Mouse (Mus musculus): ENCODE data around the gene Zbtb7b. TPM values are rescaled to one million over a fixed set of nuclear protein-coding genes. Genes with fewer than 3 reads are reported as not detected.
A peak's percentile ranks its signal among the peaks of the same experiment; 100 is the strongest.

Zbtb7b gene
- polyA plus RNA-seq, 2 experiments = 3.4 to 13.4 TPM

GRCm38 (mm10) chr3:89391663-89392511 lies 2.7 kb downstream of the Zbtb7b start:
- Histone ChIP-seq H3K4me3 (replicated peaks; ENCODE audit: low read length) (peak overlapping the region; percentile 37), H3K4me2 (replicated peaks; ENCODE audit: low read depth, low read length, severe bottlenecking) (peak overlapping the region; percentile 99), H3K36me3 (ENCODE audit: control insufficient read depth, insufficient read depth, low read length) (no peaks in the 10 kb centered on the region), H3K9ac (ENCODE audit: low read depth, low read length, severe bottlenecking) (peak overlapping the region; percentile 55), H3K4me1 (ENCODE audit: control insufficient read depth, insufficient read depth, low read length) (peaks cover 34% of the 10 kb centered on the region), H3K27ac (replicated peaks; ENCODE audit: low read depth, low read length) (no peak overlapping the region), H3K27me3 (ENCODE audit: control insufficient read depth, insufficient read depth, low read length) (peaks cover 6% of the 10 kb centered on the region; the same call in 1 of the 2 replicates), H3K9me3 (ENCODE audit: control insufficient read depth, low read length) (no peaks in the 10 kb centered on the region)
- ATAC-seq (ENCODE audit: low FRiP score, low read depth) (no peak), DNase-seq (ENCODE audit: low spot score) (no peak)
- WGBS = under 1% methylated on average over 47 of the region's 56 CpGs
- TF ChIP-seq POLR2A (IDR thresholded peaks at IDR 0.05; ENCODE audit: borderline replicate concordance, extremely low read depth, insufficient read depth, insufficient read length) = no peak

- TF ChIP-seq POLR2A (IDR thresholded peaks at IDR 0.05; ENCODE audit: borderline replicate concordance, extremely low read depth, insufficient read depth, insufficient read length) = no peak
- peaks cover 6% of the 10 kb centered on the region; the same call in 1 of the 2 replicates for H3K27me3 ChIP-seq (ENCODE audit: control insufficient read depth, insufficient read depth, low read length)
- peak overlapping the region; percentile 99 for H3K4me2 ChIP-seq (replicated peaks; ENCODE audit: low read depth, low read length, severe bottlenecking)
- 0 out of 2 replicates have a peak overlapping the region, but pooled peaks have one; percentile 55 for H3K9ac ChIP-seq (ENCODE audit: low read depth, low read length, severe bottlenecking)
- no peak for ATAC-seq (ENCODE audit: low FRiP score, low read depth)
- peaks cover 28% of the 10 kb centered on the region for H3K4me1 ChIP-seq (ENCODE audit: control insufficient read depth, insufficient read depth, low read length)
- H3K27ac ChIP-seq (replicated peaks; ENCODE audit: low read depth, low read length) = no peak overlapping the region
- H3K4me3 ChIP-seq (replicated peaks; ENCODE audit: low read length) = peak overlapping the region; percentile 37
- no peak for DNase-seq (ENCODE audit: low spot score)
- WGBS = 14% methylated on average over 19 of the region's 19 CpGs
- no peaks in the 10 kb centered on the region for H3K36me3 ChIP-seq (ENCODE audit: control insufficient read depth, insufficient read depth, low read length)
- no peaks in the 10 kb centered on the region for H3K9me3 ChIP-seq (ENCODE audit: control insufficient read depth, low read length)
Observed at GRCm38 (mm10) chr3:89390699-89391662, 3.6 kb downstream of the Zbtb7b start.

GRCm38 (mm10) chr3:89390111-89390515 lies 4.5 kb downstream of the Zbtb7b start:
- H3K9ac ChIP-seq (ENCODE audit: low read depth, low read length, severe bottlenecking) = no peak overlapping the region
- H3K4me2 ChIP-seq (replicated peaks; ENCODE audit: low read depth, low read length, severe bottlenecking) = no peak overlapping the region
- DNase-seq (ENCODE audit: low spot score) (no peak), ATAC-seq (ENCODE audit: low FRiP score, low read depth) (no peak)
- no peak for TF ChIP-seq POLR2A (IDR thresholded peaks at IDR 0.05; ENCODE audit: borderline replicate concordance, extremely low read depth, insufficient read depth, insufficient read length)
- WGBS = 39% methylated on average over 4 of the region's 5 CpGs
- peaks cover 6% of the 10 kb centered on the region; the same call in 1 of the 2 replicates for H3K27me3 ChIP-seq (ENCODE audit: control insufficient read depth, insufficient read depth, low read length)
- no peaks in the 10 kb centered on the region for H3K9me3 ChIP-seq (ENCODE audit: control insufficient read depth, low read length)
- no peak overlapping the region for H3K4me3 ChIP-seq (replicated peaks; ENCODE audit: low read length)
- H3K4me1 ChIP-seq (ENCODE audit: control insufficient read depth, insufficient read depth, low read length) = peaks cover 24% of the 10 kb centered on the region
- no peak overlapping the region for H3K27ac ChIP-seq (replicated peaks; ENCODE audit: low read depth, low read length)
- H3K36me3 ChIP-seq (ENCODE audit: control insufficient read depth, insufficient read depth, low read length) = no peaks in the 10 kb centered on the region

- no peak for TF ChIP-seq POLR2A (IDR thresholded peaks at IDR 0.05; ENCODE audit: borderline replicate concordance, extremely low read depth, insufficient read depth, insufficient read length)
- no peak overlapping the region for H3K27ac ChIP-seq (replicated peaks; ENCODE audit: low read depth, low read length)
- H3K36me3 ChIP-seq (ENCODE audit: control insufficient read depth, insufficient read depth, low read length) = no peaks in the 10 kb centered on the region
- WGBS = 62% methylated on average over 5 of the region's 6 CpGs
- H3K4me1 ChIP-seq (ENCODE audit: control insufficient read depth, insufficient read depth, low read length) = peaks cover 26% of the 10 kb centered on the region
- H3K4me2 ChIP-seq (replicated peaks; ENCODE audit: low read depth, low read length, severe bottlenecking) = no peak overlapping the region
- no peak overlapping the region for H3K4me3 ChIP-seq (replicated peaks; ENCODE audit: low read length)
- H3K9me3 ChIP-seq (ENCODE audit: control insufficient read depth, low read length) = no peaks in the 10 kb centered on the region
- peaks cover 6% of the 10 kb centered on the region; the same call in 1 of the 2 replicates for H3K27me3 ChIP-seq (ENCODE audit: control insufficient read depth, insufficient read depth, low read length)
- ATAC-seq (ENCODE audit: low FRiP score, low read depth) = no peak
- no peak overlapping the region for H3K9ac ChIP-seq (ENCODE audit: low read depth, low read length, severe bottlenecking)
- peak; percentile 41 for DNase-seq (ENCODE audit: low spot score)
Observed at GRCm38 (mm10) chr3:89388901-89389740, 5.5 kb downstream of the Zbtb7b start.

All from limb, embryonic 14.5 days (tissue).